Mouse (Mus musculus) midbrain, embryonic 14.5 days (tissue): ENCODE results near the gene Fndc3b. TPM values are rescaled to one million over a fixed set of nuclear protein-coding genes. Genes with fewer than 3 reads are reported as not detected.

Experiments
- ATAC-seq: fragments of 200-750 bp; cut with Nextera tagmentation; 2 replicates; pipeline ENCODE4 v1.8.0; 2017; ENCODE audit warnings: moderate number of reproducible peaks, moderate library complexity; ENCODE audit not compliant: low FRiP score, low TSS enrichment
- DNase-seq: peaks from one replicate; pipeline ENCODE4 v3.0.0-alpha.2; 2015
- H3K27ac ChIP-seq: fragments of 300-500 bp; sonication (generic); replicated peaks from 2 replicates; pipeline ENCODE4 v1.5.1; 2014; ENCODE audit warnings: mild to moderate bottlenecking, low read depth, low read length, moderate library complexity
- H3K27me3 ChIP-seq: fragments of 300-500 bp; sonication (generic); 2 replicates; pipeline ENCODE4 v1.6.1; 2014; ENCODE audit warnings: low read length, control low read depth, mixed read lengths; ENCODE audit not compliant: control insufficient read depth, insufficient read depth
- H3K36me3 ChIP-seq: fragments of 300-500 bp; sonication (generic); 2 replicates; pipeline ENCODE4 v1.6.1; 2014; ENCODE audit warnings: low read length, control low read depth; ENCODE audit not compliant: control insufficient read depth, insufficient read depth
- H3K4me1 ChIP-seq: fragments of 300-500 bp; sonication (generic); 2 replicates; pipeline ENCODE4 v1.6.1; 2014; ENCODE audit warnings: mild to moderate bottlenecking, antibody characterized with exemption, low read length, control low read depth; ENCODE audit not compliant: control insufficient read depth, insufficient read depth
- H3K4me2 ChIP-seq: fragments of 300-500 bp; sonication (generic); 2 replicates; pipeline ENCODE4 v1.6.1; 2014; ENCODE audit warnings: mild to moderate bottlenecking, low read length, moderate library complexity
- H3K4me3 ChIP-seq: fragments of 300-500 bp; sonication (generic); replicated peaks from 2 replicates; pipeline ENCODE4 v1.5.1; 2014; ENCODE audit warnings: low read depth, low read length
- H3K9ac ChIP-seq: fragments of 300-500 bp; sonication (generic); replicated peaks from 2 replicates; pipeline ENCODE4 v1.6.1; 2014; ENCODE audit warnings: mild to moderate bottlenecking, low read length, moderate library complexity
- H3K9me3 ChIP-seq: fragments of 300-500 bp; sonication (generic); 2 replicates; pipeline ENCODE4 v1.6.1; 2016; ENCODE audit warnings: low read length, control low read depth, mixed read lengths; ENCODE audit not compliant: control insufficient read depth
- WGBS: fragments of 180-500 bp; shearing (Covaris S2); extraction: QIAGEN DNeasy Blood & Tissue Kit; methylation state at CpG from one replicate; pipeline ENCODE4 v1.1.7; 2014; 5-methylcytosine and 5-hydroxymethylcytosine counted together
- polyA plus RNA-seq: library from polyadenylated mRNA; unstranded; fragments of >200 nt; fragmentation: Nextera tagmentation; extraction: Ambion mirVana; gene quantifications from 2 replicates; pipeline ENCODE4 v1.2.1, GENCODE M21; 2014

Gene Fndc3b
- polyA plus RNA-seq, 1 experiment from 2014 or later, result 8.1 TPM

GRCm38 (mm10) chr3:27520391-27520790 lies 190.7 kb downstream of the Fndc3b start:
- H3K4me1 ChIP-seq, result no peaks in the 10 kb centered on the region
- H3K9ac ChIP-seq, result no peak overlapping the region
- no peak overlapping the region for H3K27ac ChIP-seq
- H3K4me3 ChIP-seq, result no peak overlapping the region
- DNase-seq (no peak), ATAC-seq (no peak)
- no peaks in the 10 kb centered on the region for H3K36me3 ChIP-seq
- H3K9me3 ChIP-seq, result no peaks in the 10 kb centered on the region
- H3K4me2 ChIP-seq, result no peak overlapping the region
- H3K27me3 ChIP-seq, result no peaks in the 10 kb centered on the region
- WGBS, result 63% methylated on average over 6 of the region's 6 CpGs

GRCm38 (mm10) chr3:27519481-27519880 lies 191.6 kb downstream of the Fndc3b start:
- no peaks in the 10 kb centered on the region for H3K4me1 ChIP-seq

GRCm38 (mm10) chr3:27518935-27519334 lies 192.2 kb downstream of the Fndc3b start:
- no peak overlapping the region for H3K4me3 ChIP-seq
- no peak overlapping the region for H3K4me2 ChIP-seq
- H3K27me3 ChIP-seq, result no peaks in the 10 kb centered on the region
- H3K9ac ChIP-seq, result no peak overlapping the region
- 94% methylated on average over 9 of the region's 9 CpGs for WGBS
- no peaks in the 10 kb centered on the region for H3K36me3 ChIP-seq
- DNase-seq (no peak), ATAC-seq (no peak; the same call in 1 of the 2 replicates)
- H3K9me3 ChIP-seq, result no peaks in the 10 kb centered on the region
- H3K27ac ChIP-seq, result no peak overlapping the region
- H3K4me1 ChIP-seq, result no peaks in the 10 kb centered on the region

More at GRCm38 (mm10) chr3:27519481-27519880, 191.6 kb downstream of the Fndc3b start:
- no peak for ATAC-seq
- no peak overlapping the region for H3K4me3 ChIP-seq
- 97% methylated on average over 6 of the region's 6 CpGs for WGBS
- no peaks in the 10 kb centered on the region for H3K9me3 ChIP-seq
- H3K9ac ChIP-seq, result no peak overlapping the region
- H3K4me2 ChIP-seq, result no peak overlapping the region
- H3K27ac ChIP-seq, result no peak overlapping the region
- no peaks in the 10 kb centered on the region for H3K36me3 ChIP-seq
- H3K27me3 ChIP-seq, result no peaks in the 10 kb centered on the region
- no peak for DNase-seq

- DNase-seq (no peak), ATAC-seq (no peak)
These were observed 194.6 kb downstream of the Fndc3b start for GRCm38 (mm10) chr3:27516536-27516935.

GRCm38 (mm10) chr3:27511765-27512164 lies 199.3 kb downstream of the Fndc3b start:
- no peaks in the 10 kb centered on the region for H3K4me1 ChIP-seq
- no peaks in the 10 kb centered on the region for H3K27me3 ChIP-seq
- ATAC-seq (no peak), DNase-seq (no peak)
- H3K4me3 ChIP-seq, result no peak overlapping the region
- no peak overlapping the region for H3K4me2 ChIP-seq
- no peaks in the 10 kb centered on the region for H3K36me3 ChIP-seq
- H3K9ac ChIP-seq, result no peak overlapping the region
- 74% methylated on average over 10 of the region's 10 CpGs for WGBS
- no peak overlapping the region for H3K27ac ChIP-seq
- H3K9me3 ChIP-seq, result no peaks in the 10 kb centered on the region

More at GRCm38 (mm10) chr3:27516536-27516935, 194.6 kb downstream of the Fndc3b start:
- Histone ChIP-seq H3K27me3 (no peaks in the 10 kb centered on the region), H3K4me1 (no peaks in the 10 kb centered on the region), H3K27ac (no peak overlapping the region), H3K4me3 (no peak overlapping the region), H3K36me3 (no peaks in the 10 kb centered on the region), H3K9ac (no peak overlapping the region), H3K4me2 (no peak overlapping the region), H3K9me3 (no peaks in the 10 kb centered on the region)
- WGBS, result 35% methylated on average over 5 of the region's 5 CpGs

GRCm38 (mm10) chr3:27506886-27507285 lies 204.2 kb downstream of the Fndc3b start:
- ATAC-seq (no peak), DNase-seq (no peak)
- Histone ChIP-seq H3K4me3 (no peak overlapping the region), H3K9ac (no peak overlapping the region), H3K4me1 (no peaks in the 10 kb centered on the region), H3K4me2 (no peak overlapping the region), H3K27ac (no peak overlapping the region), H3K27me3 (no peaks in the 10 kb centered on the region), H3K36me3 (no peaks in the 10 kb centered on the region), H3K9me3 (no peaks in the 10 kb centered on the region)
- WGBS, result 84% methylated on average over 3 of the region's 3 CpGs

GRCm38 (mm10) chr3:27505582-27505981 lies 205.5 kb downstream of the Fndc3b start:
- WGBS, result 88% methylated on average over 3 of the region's 3 CpGs
- ATAC-seq, result no peak

GRCm38 (mm10) chr3:27503279-27504038 lies 207.6 kb downstream of the Fndc3b start:
- 93% methylated on average over 7 of the region's 7 CpGs for WGBS
- ATAC-seq, result no peak

More at GRCm38 (mm10) chr3:27505582-27505981, 205.5 kb downstream of the Fndc3b start:
- no peaks in the 10 kb centered on the region for H3K36me3 ChIP-seq
- no peak overlapping the region for H3K4me2 ChIP-seq
- H3K4me3 ChIP-seq, result no peak overlapping the region
- H3K27me3 ChIP-seq, result no peaks in the 10 kb centered on the region
- no peak overlapping the region for H3K9ac ChIP-seq
- H3K27ac ChIP-seq, result no peak overlapping the region
- DNase-seq, result no peak
- no peaks in the 10 kb centered on the region for H3K4me1 ChIP-seq
- no peaks in the 10 kb centered on the region for H3K9me3 ChIP-seq

More at GRCm38 (mm10) chr3:27503279-27504038, 207.6 kb downstream of the Fndc3b start:
- no peak for DNase-seq
- no peaks in the 10 kb centered on the region for H3K9me3 ChIP-seq
- no peak overlapping the region for H3K9ac ChIP-seq
- no peaks in the 10 kb centered on the region for H3K36me3 ChIP-seq
- no peak overlapping the region for H3K4me3 ChIP-seq
- H3K27ac ChIP-seq, result no peak overlapping the region
- no peaks in the 10 kb centered on the region for H3K4me1 ChIP-seq
- H3K4me2 ChIP-seq, result no peak overlapping the region
- no peaks in the 10 kb centered on the region for H3K27me3 ChIP-seq
